Mouse (Mus musculus) adrenal gland, postnatal 25 days (tissue): ENCODE measurements at regions not wholly inside any gene's neighbourhood (a gene's known extent, or its start where the extent isn't known, plus 50 kb on each side); places are given as distances from the start of the nearest gene placed in this dataset.
A peak's percentile ranks its signal among the peaks of the same experiment; 100 is the strongest.

Experiments
- DNase-seq: peaks from one replicate; pipeline ENCODE4 v3.0.0; 2021; ENCODE audit warnings: mixed read lengths

GRCm38 (mm10) chr6:98606680-98607079 is 264.1 kb upstream of the Gm765 start:
- DNase-seq, result no peak

- DNase-seq, result no peak
Measured at GRCm38 (mm10) chr6:98597612-98598011, 255.1 kb upstream of the Gm765 start.

- no peak for DNase-seq
Measured at GRCm38 (mm10) chr6:98590989-98591388, 248.4 kb upstream of the Gm765 start.

GRCm38 (mm10) chr6:98588979-98589378 is 246.4 kb upstream of the Gm765 start:
- no peak for DNase-seq

- no peak for DNase-seq
Measured at GRCm38 (mm10) chr6:98584541-98584940, 242.0 kb upstream of the Gm765 start.

GRCm38 (mm10) chr6:98582826-98583225 is 240.3 kb upstream of the Gm765 start:
- no peak for DNase-seq

- no peak for DNase-seq
Measured at GRCm38 (mm10) chr6:98575227-98575626, 232.7 kb upstream of the Gm765 start.

GRCm38 (mm10) chr6:98555702-98556101 is 213.1 kb upstream of the Gm765 start:
- no peak for DNase-seq

GRCm38 (mm10) chr6:98553922-98554321 is 211.4 kb upstream of the Gm765 start:
- DNase-seq, result no peak

- DNase-seq, result no peak
Measured at GRCm38 (mm10) chr6:98551781-98552180, 209.2 kb upstream of the Gm765 start.

- no peak for DNase-seq
Measured at GRCm38 (mm10) chr6:98526882-98527440, 184.4 kb upstream of the Gm765 start.

- DNase-seq, result peak; percentile 61
Measured at GRCm38 (mm10) chr6:98525286-98525685, 182.7 kb upstream of the Gm765 start.

- no peak for DNase-seq
Measured at GRCm38 (mm10) chr6:98524659-98525058, 182.1 kb upstream of the Gm765 start.

GRCm38 (mm10) chr6:98521526-98521925 is 179.0 kb upstream of the Gm765 start:
- DNase-seq, result no peak

- no peak for DNase-seq
Measured at GRCm38 (mm10) chr6:98514826-98515225, 172.3 kb upstream of the Gm765 start.

- DNase-seq, result no peak
Measured at GRCm38 (mm10) chr6:98514376-98514775, 171.8 kb upstream of the Gm765 start.

GRCm38 (mm10) chr6:98513217-98513616 is 170.7 kb upstream of the Gm765 start:
- no peak for DNase-seq

GRCm38 (mm10) chr6:98502726-98503125 is 160.2 kb upstream of the Gm765 start:
- no peak for DNase-seq

- no peak for DNase-seq
Measured at GRCm38 (mm10) chr6:98499721-98500120, 157.2 kb upstream of the Gm765 start.

- no peak for DNase-seq
Measured at GRCm38 (mm10) chr6:98486626-98487025, 144.1 kb upstream of the Gm765 start.

- DNase-seq, result no peak
Measured at GRCm38 (mm10) chr6:98483319-98484123, 141.0 kb upstream of the Gm765 start.

- no peak for DNase-seq
Measured at GRCm38 (mm10) chr6:98482319-98482718, 139.8 kb upstream of the Gm765 start.

- no peak for DNase-seq
Measured at GRCm38 (mm10) chr6:98467563-98467962, 125.0 kb upstream of the Gm765 start.

- no peak for DNase-seq
Measured at GRCm38 (mm10) chr6:98452277-98452676, 109.7 kb upstream of the Gm765 start.
